Mouse (Mus musculus) kidney, embryonic 14.5 days (tissue): ENCODE measurements around the gene Pa2g4. TPM values are rescaled to one million over a fixed set of nuclear protein-coding genes. Genes with fewer than 3 reads are reported as not detected.
"Not testable (repeated sequence)": the region's sequence is repeated elsewhere in the genome, so short reads cannot be mapped to it uniquely, and the experiment has no call there.

Source experiments
- ATAC-seq: fragments of 200-750 bp; cut with Nextera tagmentation; 2 replicates; pipeline ENCODE4 v1.8.0; 2017; ENCODE audit warnings: moderate number of reproducible peaks, mild to moderate bottlenecking, moderate TSS enrichment, moderate library complexity; ENCODE audit not compliant: low FRiP score, low TSS enrichment
- H3K27ac ChIP-seq: fragments of 300-500 bp; sonication (generic); 2 replicates; pipeline ENCODE4 v1.5.1; 2014; ENCODE audit warnings: low read depth, mild to moderate bottlenecking, low read length, moderate library complexity, mixed read lengths
- H3K27me3 ChIP-seq: fragments of 300-500 bp; sonication (generic); 2 replicates; pipeline ENCODE4 v1.6.1; 2014; ENCODE audit warnings: mild to moderate bottlenecking, low read length; ENCODE audit not compliant: control insufficient read depth, insufficient read depth
- H3K36me3 ChIP-seq: fragments of 300-500 bp; sonication (generic); 2 replicates; pipeline ENCODE4 v1.6.1; 2014; ENCODE audit warnings: low read length, mixed read lengths; ENCODE audit not compliant: control insufficient read depth, insufficient read depth
- H3K4me1 ChIP-seq: fragments of 300-500 bp; sonication (generic); 2 replicates; pipeline ENCODE4 v1.6.1; 2014; ENCODE audit warnings: low read length, mixed read lengths; ENCODE audit not compliant: control insufficient read depth, insufficient read depth
- H3K4me2 ChIP-seq: fragments of 300-500 bp; sonication (generic); replicated peaks from 2 replicates; pipeline ENCODE4 v1.6.1; 2014; ENCODE audit warnings: low read depth, mild to moderate bottlenecking, low read length
- H3K4me3 ChIP-seq: fragments of 300-500 bp; sonication (generic); 2 replicates; pipeline ENCODE4 v1.5.1; 2014; ENCODE audit warnings: mild to moderate bottlenecking, low read length
- H3K9ac ChIP-seq: fragments of 300-500 bp; sonication (generic); 2 replicates; pipeline ENCODE4 v1.6.1; 2014; ENCODE audit warnings: low read depth, mild to moderate bottlenecking, low read length, moderate library complexity
- H3K9me3 ChIP-seq: fragments of 300-500 bp; sonication (generic); 2 replicates; pipeline ENCODE4 v1.6.1; 2016; ENCODE audit warnings: low read length; ENCODE audit not compliant: control insufficient read depth
- WGBS: fragments of 180-500 bp; shearing (Covaris S2); extraction: QIAGEN DNeasy Blood & Tissue Kit; methylation state at CpG from one replicate; pipeline ENCODE4 v1.1.7; 2014; 5-methylcytosine and 5-hydroxymethylcytosine counted together
- polyA plus RNA-seq: library from polyadenylated mRNA; unstranded; fragments of >200 nt; fragmentation: Nextera tagmentation; extraction: Ambion mirVana; gene quantifications from 2 replicates; pipeline ENCODE4 v1.2.1, GENCODE M21; 2014

Pa2g4 gene
- polyA plus RNA-seq, 1 experiment from 2014 or later, result 254 TPM

GRCm38 (mm10) chr10:128556963-128557362 lies 8.8 kb downstream of the Pa2g4 start:
- Histone ChIP-seq H3K4me3 (no peak overlapping the region), H3K4me1 (no peaks in the 10 kb centered on the region), H3K27me3 (no peaks in the 10 kb centered on the region), H3K9me3 (no peaks in the 10 kb centered on the region), H3K27ac (no peak overlapping the region), H3K4me2 (no peak overlapping the region), H3K36me3 (peaks cover 51% of the 10 kb centered on the region), H3K9ac (no peak overlapping the region)
- 89% methylated on average over 6 of the region's 6 CpGs for WGBS
- no peak for ATAC-seq

GRCm38 (mm10) chr10:128556286-128556685 lies 9.5 kb downstream of the Pa2g4 start:
- ATAC-seq, result no peak

GRCm38 (mm10) chr10:128555567-128555966 lies 10.2 kb downstream of the Pa2g4 start:
- peaks cover 37% of the 10 kb centered on the region for H3K36me3 ChIP-seq
- not testable (repeated sequence) for H3K4me3 ChIP-seq, H3K9ac ChIP-seq, H3K4me1 ChIP-seq, H3K4me2 ChIP-seq, H3K9me3 ChIP-seq, H3K27ac ChIP-seq, ATAC-seq, H3K27me3 ChIP-seq
- WGBS, result 85% methylated on average over 1 of the region's 1 CpGs

More at GRCm38 (mm10) chr10:128556286-128556685, 9.5 kb downstream of the Pa2g4 start:
- Histone ChIP-seq H3K9ac (no peak overlapping the region), H3K4me1 (no peaks in the 10 kb centered on the region), H3K4me3 (no peak overlapping the region), H3K4me2 (no peak overlapping the region), H3K27me3 (no peaks in the 10 kb centered on the region), H3K27ac (no peak overlapping the region), H3K9me3 (no peaks in the 10 kb centered on the region), H3K36me3 (peaks cover 45% of the 10 kb centered on the region)

- not testable (repeated sequence) for ATAC-seq, H3K36me3 ChIP-seq, H3K4me2 ChIP-seq, H3K27me3 ChIP-seq, H3K9me3 ChIP-seq, H3K4me3 ChIP-seq, H3K9ac ChIP-seq, H3K4me1 ChIP-seq, H3K27ac ChIP-seq
- WGBS, result 94% methylated on average over 11 of the region's 11 CpGs
Measured at GRCm38 (mm10) chr10:128550144-128550823, 15.5 kb downstream of the Pa2g4 start.

- peaks cover 13% of the 10 kb centered on the region for H3K36me3 ChIP-seq
- not testable (repeated sequence) for ATAC-seq, H3K4me1 ChIP-seq, H3K4me2 ChIP-seq, H3K27me3 ChIP-seq, H3K4me3 ChIP-seq, H3K27ac ChIP-seq, H3K9me3 ChIP-seq, H3K9ac ChIP-seq
- WGBS, result 70% methylated on average over 6 of the region's 6 CpGs
Measured at GRCm38 (mm10) chr10:128549682-128550057, 16.1 kb downstream of the Pa2g4 start.

GRCm38 (mm10) chr10:128548947-128549681 lies 16.7 kb downstream of the Pa2g4 start, which contains the start of gene Rpl41:
TSS of gene Rpl41 (minus strand) at chr10:128549305.
- WGBS, result under 1% methylated on average over 31 of the region's 31 CpGs

GRCm38 (mm10) chr10:128548051-128548791 lies 17.6 kb downstream of the Pa2g4 start:
- not testable (repeated sequence) for H3K4me1 ChIP-seq, H3K27me3 ChIP-seq, H3K9me3 ChIP-seq, ATAC-seq
- peak overlapping the region; percentile 78 for H3K4me3 ChIP-seq
- WGBS, result under 1% methylated on average over 27 of the region's 30 CpGs
- peak overlapping the region; percentile 99 for H3K27ac ChIP-seq
- H3K4me2 ChIP-seq, result peak overlapping the region; percentile 80
- peaks cover 28% of the 10 kb centered on the region for H3K36me3 ChIP-seq
- H3K9ac ChIP-seq, result peak overlapping the region; percentile 86

More at GRCm38 (mm10) chr10:128548947-128549681, 16.7 kb downstream of the Pa2g4 start, which contains the start of gene Rpl41:
- peak within 1 kb of the TSS; percentile 99 for H3K27ac ChIP-seq
- H3K4me1 ChIP-seq, result peaks cover 10% of the 10 kb centered on the region; the same call in 1 of the 2 replicates
- H3K36me3 ChIP-seq, result peaks cover 19% of the 10 kb centered on the region
- peak within 1 kb of the TSS; percentile 78 for H3K4me3 ChIP-seq
- H3K9ac ChIP-seq, result peak within 1 kb of the TSS; percentile 86
- ATAC-seq, result peak; percentile 91
- no peaks in the 10 kb centered on the region for H3K27me3 ChIP-seq
- no peaks in the 10 kb centered on the region for H3K9me3 ChIP-seq
- H3K4me2 ChIP-seq, result peak within 1 kb of the TSS; percentile 80

GRCm38 (mm10) chr10:128547361-128548032 lies 18.3 kb downstream of the Pa2g4 start, which contains the start of gene Zc3h10:
TSS of gene Zc3h10 (minus strand) at chr10:128547774.
- Histone ChIP-seq H3K36me3 (peaks cover 35% of the 10 kb centered on the region), H3K4me1 (peaks cover 10% of the 10 kb centered on the region; the same call in 1 of the 2 replicates), H3K9ac (peak within 1 kb of the TSS; percentile 86), H3K4me3 (peak within 1 kb of the TSS; percentile 78), H3K9me3 (no peaks in the 10 kb centered on the region), H3K4me2 (peak within 1 kb of the TSS; percentile 80), H3K27ac (peak within 1 kb of the TSS; percentile 99), H3K27me3 (no peaks in the 10 kb centered on the region)
- peak; percentile 91 for ATAC-seq
- WGBS, result under 1% methylated on average over 50 of the region's 50 CpGs
